Mouse (Mus musculus) common myeloid progenitor, adult 5-6 weeks (primary cell): Measurements from ENCODE around the gene Tbcd. TPM values are rescaled to one million over a fixed set of nuclear protein-coding genes. Genes with fewer than 3 reads are reported as not detected.
A peak's percentile ranks its signal among the peaks of the same experiment; 100 is the strongest.

Experiments
- ATAC-seq: replicated peaks from 2 replicates; pipeline ENCODE4 v1.8.0; 2016; ENCODE audit warnings: low read depth, mild to moderate bottlenecking, moderate TSS enrichment, inconsistent platforms; ENCODE audit not compliant: poor library complexity, severe bottlenecking
- total RNA-seq: library from RNA; stranded (forward); fragments of 200-1000, 187-1606 nt; gene quantifications from 2 replicates; pipeline ENCODE4 v1.2.3, GENCODE M21; 2017

Gene Tbcd
- 46.9 and 57.8 TPM in 2 replicates for total RNA-seq

GRCm38 (mm10) chr11:121451753-121452635, at the start of gene Tbcd:
TSS of gene Tbcd (plus strand) at chr11:121451949.
- ATAC-seq: peak; percentile 98

DNA sequence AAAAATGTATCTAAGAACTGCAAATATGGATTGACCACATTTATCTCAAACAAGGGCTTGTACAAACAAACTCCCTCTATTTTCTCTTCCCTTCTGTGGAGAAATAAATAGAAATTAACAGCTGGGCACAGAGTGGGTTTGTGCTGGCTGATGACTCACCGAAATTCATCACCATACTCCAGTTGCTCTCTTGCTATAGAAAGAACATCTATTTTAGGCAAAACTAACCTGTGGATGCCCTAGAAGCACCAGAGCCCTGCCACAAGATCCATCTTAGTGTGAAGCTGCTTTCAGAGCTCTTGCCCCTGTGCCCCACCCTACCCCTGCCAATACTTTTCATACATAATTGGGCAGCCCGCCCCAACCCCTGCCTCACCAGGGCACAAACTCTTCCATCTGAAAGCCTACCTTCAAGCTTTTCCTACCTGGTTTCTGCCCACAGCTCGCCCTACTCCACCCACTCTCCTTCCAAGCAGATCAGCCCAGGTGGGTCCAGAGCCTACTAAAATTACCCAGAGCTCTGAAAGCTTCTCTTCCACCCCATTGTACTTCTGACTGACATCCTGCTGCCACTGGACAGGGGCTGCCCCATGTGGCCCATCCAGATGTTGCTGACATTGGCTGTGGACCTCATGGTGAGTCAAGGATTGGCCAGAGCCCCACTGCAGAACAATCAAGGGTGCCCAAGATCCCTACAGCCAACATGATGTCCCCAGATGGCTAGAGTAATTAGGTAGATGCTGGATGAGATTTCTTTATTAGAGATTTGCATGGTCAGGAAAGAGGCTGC, 44.2 kb upstream of the Tbcd start:
- no peak for ATAC-seq

- ATAC-seq: no peak
These were observed 37.0 kb upstream of the Tbcd start for GRCm38 (mm10) chr11:121414762-121415161.

DNA sequence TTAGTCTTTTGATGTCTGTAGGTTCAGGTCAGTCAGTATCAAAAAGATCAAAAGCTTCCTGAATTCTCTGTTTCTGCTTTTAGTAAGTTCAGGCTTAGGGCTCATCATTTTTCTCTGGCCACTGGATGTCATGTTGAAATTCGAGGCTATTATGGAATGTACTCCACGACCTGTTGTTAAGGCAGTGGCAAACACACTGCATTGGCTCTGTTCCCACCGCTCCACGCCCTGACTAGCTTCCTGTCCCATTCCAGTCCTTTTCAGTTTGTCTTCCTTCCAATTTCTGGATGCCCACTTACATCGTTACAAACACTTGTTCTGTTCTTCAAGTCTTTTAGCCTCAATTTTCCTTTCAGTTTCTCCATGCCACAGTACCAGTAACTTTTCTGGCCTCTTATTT, 36.4 kb upstream of the Tbcd start:
- no peak for ATAC-seq

GRCm38 (mm10) chr11:121417971-121418370, 33.8 kb upstream of the Tbcd start:
- no peak for ATAC-seq

- ATAC-seq: no peak
These were observed 32.8 kb upstream of the Tbcd start for GRCm38 (mm10) chr11:121418932-121419331.

- no peak for ATAC-seq
These were observed 31.4 kb upstream of the Tbcd start for GRCm38 (mm10) chr11:121420379-121420778.

GRCm38 (mm10) chr11:121420830-121421552, 30.8 kb upstream of the Tbcd start, which contains the start of gene Fn3krp:
TSS of gene Fn3krp (plus strand) at chr11:121421401.
- peak; percentile 97 for ATAC-seq

GRCm38 (mm10) chr11:121421553-121422173, 30.1 kb upstream of the Tbcd start:
- peak; percentile 52 for ATAC-seq

- ATAC-seq: no peak
These were observed 18.4 kb upstream of the Tbcd start for GRCm38 (mm10) chr11:121433397-121433796.

- peak; percentile 96 for ATAC-seq
These were observed 17.3 kb upstream of the Tbcd start, which contains the start of gene Fn3k for GRCm38 (mm10) chr11:121434156-121435155. TSS of gene Fn3k (plus strand) at chr11:121434913.

DNA sequence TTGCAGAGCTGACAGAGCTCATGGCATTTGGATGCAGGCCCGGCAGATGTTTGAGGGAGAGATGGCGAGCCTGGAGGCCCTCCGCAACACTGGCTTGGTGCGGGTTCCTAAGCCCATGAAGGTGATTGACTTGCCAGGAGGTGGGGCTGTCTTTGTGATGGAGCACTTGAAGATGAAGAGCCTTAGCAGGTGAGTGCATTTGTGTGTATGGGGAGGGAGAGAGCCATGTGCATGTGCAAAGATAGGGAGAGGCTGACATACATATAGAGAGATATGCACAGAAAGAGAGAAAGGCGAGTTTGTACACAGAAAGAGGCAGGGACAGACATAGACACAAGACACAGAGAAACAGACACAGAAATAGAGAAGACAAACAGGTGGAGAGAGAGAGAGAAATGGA, 14.5 kb upstream of the Tbcd start:
- no peak for ATAC-seq

GRCm38 (mm10) chr11:121439686-121440292, 12.0 kb upstream of the Tbcd start:
- ATAC-seq: no peak

GRCm38 (mm10) chr11:121441653-121442052, 10.1 kb upstream of the Tbcd start:
- ATAC-seq: no peak

GRCm38 (mm10) chr11:121442076-121442475, 9.7 kb upstream of the Tbcd start:
- no peak for ATAC-seq

- ATAC-seq: no peak
These were observed 478 bp upstream of the Tbcd start for GRCm38 (mm10) chr11:121451216-121451726.

- no peak for ATAC-seq
These were observed 6.1 kb downstream of the Tbcd start for GRCm38 (mm10) chr11:121457874-121458273.

GRCm38 (mm10) chr11:121467408-121467807, 15.7 kb downstream of the Tbcd start:
- no peak for ATAC-seq
